Mouse (Mus musculus) stomach, postnatal 0 days (tissue): ENCODE results near the gene Ctnnbip1.

Experiments
- CTCF ChIP-seq: IDR thresholded peaks from 2 replicates; pipeline ENCODE4 v1.5.1; 2016; ENCODE audit warnings: antibody characterized with exemption, low read depth, mild to moderate bottlenecking, moderate library complexity
- EP300 ChIP-seq: optimal IDR thresholded peaks from 2 replicates; pipeline ENCODE3; 2016; ENCODE audit warnings: antibody characterized with exemption

DNA sequence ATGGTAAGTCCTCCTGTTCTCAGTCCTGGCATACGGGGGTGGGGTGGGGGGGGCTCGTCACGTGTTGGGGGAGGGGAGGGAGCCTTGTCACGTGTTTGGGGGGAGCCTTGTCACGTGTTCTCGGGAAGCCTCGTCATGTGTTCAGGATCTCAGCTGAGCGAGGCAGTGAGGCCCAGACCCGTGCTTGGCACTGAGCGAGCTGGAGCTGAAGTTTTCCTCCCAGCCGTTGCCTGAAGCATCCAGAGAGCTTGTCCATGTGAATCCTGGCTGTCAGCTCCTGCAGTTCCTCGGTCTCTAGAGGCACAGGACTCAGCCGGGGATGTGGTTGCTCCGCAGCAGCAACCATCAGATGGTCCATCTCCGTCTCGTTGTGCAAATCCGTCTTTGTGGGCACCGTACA is 88.0 kb downstream of the Ctnnbip1 start:
- TF ChIP-seq EP300: no peak
- TF ChIP-seq CTCF: no peak
